Mouse (Mus musculus) forebrain, embryonic 11.5 days (tissue): ENCODE measurements around the gene Maea. TPM values are rescaled to one million over a fixed set of nuclear protein-coding genes. Genes with fewer than 3 reads are reported as not detected.

Experiments
- ATAC-seq: fragments of 200-750 bp; cut with Nextera tagmentation; replicated peaks from 2 replicates; pipeline ENCODE4 v1.8.0; 2017; ENCODE audit warnings: moderate TSS enrichment; ENCODE audit not compliant: low FRiP score
- DNase-seq: peaks from one replicate; pipeline ENCODE4 v3.0.0-alpha.2; 2017; ENCODE audit warnings: low spot score
- H3K27ac ChIP-seq: fragments of 300-500 bp; sonication (generic); 2 replicates; pipeline ENCODE4 v1.5.1; 2014; ENCODE audit warnings: low read depth, low read length
- H3K27me3 ChIP-seq: fragments of 300-500 bp; sonication (generic); 2 replicates; pipeline ENCODE4 v1.6.1; 2014; ENCODE audit warnings: mild to moderate bottlenecking, low read length, mixed read lengths; ENCODE audit not compliant: control insufficient read depth, insufficient read depth
- H3K36me3 ChIP-seq: fragments of 300-500 bp; sonication (generic); 2 replicates; pipeline ENCODE4 v1.6.1; 2014; ENCODE audit warnings: mild to moderate bottlenecking, low read length, moderate library complexity, mixed read lengths; ENCODE audit not compliant: control insufficient read depth, insufficient read depth
- H3K4me1 ChIP-seq: fragments of 300-500 bp; sonication (generic); replicated peaks from 2 replicates; pipeline ENCODE4 v1.6.1; 2014; ENCODE audit warnings: low read length, mixed read lengths; ENCODE audit not compliant: control insufficient read depth, insufficient read depth
- H3K4me2 ChIP-seq: fragments of 300-500 bp; sonication (generic); 2 replicates; pipeline ENCODE4 v1.6.1; 2014; ENCODE audit warnings: low read depth, mild to moderate bottlenecking, low read length, moderate library complexity, mixed read lengths; ENCODE audit not compliant: severe bottlenecking
- H3K4me3 ChIP-seq: fragments of 300-500 bp; sonication (generic); 2 replicates; pipeline ENCODE4 v1.5.1; 2014; ENCODE audit warnings: low read depth, low read length
- H3K9ac ChIP-seq: fragments of 300-500 bp; sonication (generic); 2 replicates; pipeline ENCODE4 v1.6.1; 2014; ENCODE audit warnings: low read length
- H3K9me3 ChIP-seq: fragments of 300-500 bp; sonication (generic); 2 replicates; pipeline ENCODE4 v1.6.1; 2016; ENCODE audit warnings: low read length, mixed read lengths; ENCODE audit not compliant: control insufficient read depth
- WGBS: fragments of 180-500 bp; shearing (Covaris S2); extraction: QIAGEN DNeasy Blood & Tissue Kit; methylation state at CpG from one replicate; pipeline ENCODE4 v1.1.7; 2014; 5-methylcytosine and 5-hydroxymethylcytosine counted together
- polyA plus RNA-seq: library from polyadenylated mRNA; unstranded; fragments of >200 nt; fragmentation: Nextera tagmentation; extraction: Ambion mirVana; gene quantifications from 2 replicates; pipeline ENCODE4 v1.2.1, GENCODE M21; 2014

The Maea gene
- polyA plus RNA-seq, 1 experiment from 2014 or later: 122 TPM

DNA sequence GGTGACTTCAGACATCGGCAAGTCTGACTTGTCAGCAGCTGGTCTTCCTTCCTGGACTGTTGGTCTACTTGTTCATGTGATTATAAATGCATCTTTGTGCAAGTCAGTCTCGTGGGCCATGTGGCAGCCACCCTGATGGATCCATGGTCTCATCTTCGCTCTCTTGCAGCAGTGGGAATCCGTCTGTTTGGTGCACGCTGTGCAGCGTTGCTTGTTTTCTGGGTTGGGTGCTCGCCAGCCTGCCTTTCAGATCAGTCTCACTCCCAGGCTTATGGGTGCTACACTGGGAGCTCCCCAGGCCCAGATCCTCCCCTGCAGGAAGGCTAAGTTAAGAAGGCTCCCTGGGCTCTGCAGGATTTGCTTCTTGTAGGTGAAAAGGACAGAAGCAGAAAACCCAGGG, 61.5 kb downstream of the Maea start:
- no peak overlapping the region for H3K4me2 ChIP-seq
- no peak overlapping the region for H3K9ac ChIP-seq
- DNase-seq: no peak
- H3K9me3 ChIP-seq: no peaks in the 10 kb centered on the region
- ATAC-seq: no peak
- H3K27ac ChIP-seq: no peak overlapping the region
- H3K36me3 ChIP-seq: no peaks in the 10 kb centered on the region
- no peaks in the 10 kb centered on the region; the same call in 1 of the 2 replicates for H3K27me3 ChIP-seq
- no peak overlapping the region for H3K4me3 ChIP-seq
- 87% methylated on average over 7 of the region's 7 CpGs for WGBS
- H3K4me1 ChIP-seq: 0 out of 2 replicates have a peak, but pooled peaks cover 2% of the 10 kb centered on the region

GRCm38 (mm10) chr5:33400819-33401218, 65.5 kb downstream of the Maea start:
- Histone ChIP-seq H3K27ac (no peak overlapping the region), H3K9me3 (no peaks in the 10 kb centered on the region), H3K4me1 (0 out of 2 replicates have a peak, but pooled peaks cover 2% of the 10 kb centered on the region), H3K4me2 (no peak overlapping the region), H3K27me3 (no peaks in the 10 kb centered on the region), H3K4me3 (no peak overlapping the region), H3K36me3 (no peaks in the 10 kb centered on the region), H3K9ac (no peak overlapping the region)
- ATAC-seq (no peak), DNase-seq (no peak)
- WGBS: 58% methylated on average over 12 of the region's 12 CpGs

DNA sequence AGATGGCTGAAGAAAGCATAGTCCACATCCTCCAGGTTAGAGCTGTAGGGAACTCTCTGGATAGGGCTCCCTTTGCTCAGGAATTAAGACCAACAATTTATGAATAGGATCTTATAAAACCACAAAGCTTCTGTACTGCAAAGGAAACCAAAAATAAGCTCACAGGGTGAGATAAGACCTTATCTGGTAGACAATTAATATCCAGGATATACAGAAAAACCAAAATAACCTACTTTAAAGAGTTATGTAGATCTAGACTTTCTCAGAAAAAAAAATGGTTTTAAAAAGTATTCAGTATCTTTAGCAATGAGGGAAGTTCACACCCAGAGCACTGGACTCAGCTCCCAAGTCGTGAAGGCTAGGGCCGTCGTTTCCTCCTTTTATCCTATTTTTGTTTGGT, 85.0 kb downstream of the Maea start:
- WGBS: 82% methylated on average over 3 of the region's 3 CpGs
- ATAC-seq: no peak
- no peak overlapping the region for H3K4me3 ChIP-seq

More for the DNA sequence above, 85.0 kb downstream of the Maea start:
- no peak for DNase-seq
- Histone ChIP-seq H3K27ac (no peak overlapping the region), H3K9me3 (no peaks in the 10 kb centered on the region), H3K27me3 (no peaks in the 10 kb centered on the region), H3K9ac (no peak overlapping the region), H3K4me1 (no peaks in the 10 kb centered on the region), H3K4me2 (no peak overlapping the region), H3K36me3 (no peaks in the 10 kb centered on the region)

Other genes with a start within 250 kb of the Maea start
- gene Slc5a1, start 231.3 kb upstream of the Maea start, polyA plus RNA-seq: not detected in 2 replicates
- gene Spon2, start 117.1 kb upstream of the Maea start, polyA plus RNA-seq: 2.3 and 5.2 TPM in 2 replicates
- gene Ctbp1, start 60.5 kb upstream of the Maea start, polyA plus RNA-seq: 560 and 627 TPM in 2 replicates
- gene Uvssa, start 43.0 kb downstream of the Maea start, polyA plus RNA-seq: 6.3 and 8.8 TPM in 2 replicates
- not detected in 2 replicates for gene Nkx1-1, start 98.5 kb downstream of the Maea start, polyA plus RNA-seq